Mouse (Mus musculus) CH12.LX (cell line): ENCODE measurements around the gene Asphd1.

Experiments
- CHD1 ChIP-seq: IDR thresholded peaks from 2 replicates; pipeline ENCODE4 v1.6.1; 2012; ENCODE audit warnings: low read depth, low read length, improper control_type of control experiment, inconsistent platforms
- CTCF ChIP-seq, 2 experiments: IDR thresholded peaks in 1 of 2; conservative IDR thresholded peaks in 1 of 2; 2 replicates each; pipeline ENCODE4 v1.5.1; 2011 to 2012; ENCODE audit warnings: low read depth in 2 of 2, low read length in 2 of 2, improper control_type of control experiment in 1 of 2, inconsistent platforms in 1 of 2, mild to moderate bottlenecking in 1 of 2, moderate library complexity in 1 of 2
- E2F4 ChIP-seq: IDR thresholded peaks from 2 replicates; pipeline ENCODE4 v1.6.1; 2011; ENCODE audit warnings: low read depth, low read length, improper control_type of control experiment; ENCODE audit not compliant: insufficient replicate concordance
- EP300 ChIP-seq: IDR thresholded peaks from 2 replicates; pipeline ENCODE4 v1.6.1; 2011; ENCODE audit warnings: low read length, improper control_type of control experiment
- HCFC1 ChIP-seq: IDR thresholded peaks from 2 replicates; pipeline ENCODE4 v1.6.1; 2012; ENCODE audit warnings: low read depth, mild to moderate bottlenecking, inconsistent platforms, low read length, improper control_type of control experiment
- JUND ChIP-seq: conservative IDR thresholded peaks from 2 replicates; pipeline ENCODE4 v1.6.1; 2011; ENCODE audit warnings: low read depth, low read length, improper control_type of control experiment
- MAZ ChIP-seq: IDR thresholded peaks from 2 replicates; pipeline ENCODE4 v1.6.1; 2012; ENCODE audit warnings: low read depth, mild to moderate bottlenecking, inconsistent platforms, low read length, improper control_type of control experiment, moderate library complexity
- POLR2A ChIP-seq: IDR thresholded peaks from 2 replicates; pipeline ENCODE4 v1.6.1; 2011; ENCODE audit warnings: low read depth, mild to moderate bottlenecking, improper control_type of control experiment, low read length
- USF1 ChIP-seq: IDR thresholded peaks from 2 replicates; pipeline ENCODE4 v1.6.1; 2014; ENCODE audit warnings: low read depth, mild to moderate bottlenecking, inconsistent platforms, low read length, improper control_type of control experiment
- ZNF384 ChIP-seq: IDR thresholded peaks from 2 replicates; pipeline ENCODE4 v1.6.1; 2012; ENCODE audit warnings: low read depth, low read length, improper control_type of control experiment, inconsistent platforms

GRCm38 (mm10) chr7:126961095-126961494 is 11.7 kb upstream of the Asphd1 start:
- TF ChIP-seq CHD1 (no peak), E2F4 (no peak), MAZ (no peak), HCFC1 (no peak), ZNF384 (no peak), EP300 (no peak), CTCF (conservative IDR thresholded peaks at IDR 0.05 in 1 of 2, IDR thresholded peaks at IDR 0.05 in 1 of 2; ENCODE audit: low read depth in 2 of 2, low read length in 2 of 2) (no peak), USF1 (no peak), JUND (no peak), POLR2A (no peak)
